In genomic region chr8:78436661-78437060, GRCm38 (mm10) we compare ENCODE assay signal across 11 mouse cellular contexts. TPM values are rescaled to one million over a fixed set of nuclear protein-coding genes. Genes with fewer than 3 reads are reported as not detected.
DNase-seq lines count a peak whose midpoint lies in the region; ATAC-seq and TF ChIP-seq lines count a peak whose summit lies in the region.
"Had no signal": no experiment of that assay in that cellular context is flagged by ENCODE, and none has a peak within 500 bp of the region (broad histone marks: within the 10 kb centered on the region; RNA-seq: fewer than 3 reads in every experiment).

No protein-coding gene starts in this region.

- WGBS in kidney, embryonic 15.5 days, result 2% methylated on average over 18 of the region's 25 CpGs
- WGBS in embryonic facial prominence, embryonic 13.5 days, result 1% methylated on average over 23 of the region's 25 CpGs
- 0% methylated on average over 20 of the region's 25 CpGs for WGBS in intestine, embryonic 15.5 days
- WGBS in neural tube, embryonic 12.5 days, result 1% methylated on average over 20 of the region's 25 CpGs
- 1% methylated on average over 20 of the region's 25 CpGs for WGBS in cerebellum, adult 2 months

- TF ChIP-seq CTCF in cerebellum, adult 2 months (IDR thresholded peaks at IDR 0.05; ENCODE audit: borderline replicate concordance, insufficient read depth, low read depth, low read length), result no peak

- ATAC-seq in kidney, embryonic 15.5 days (replicated peaks; ENCODE audit: low FRiP score), result peak; percentile 30; the same call in 1 of the 2 replicates
- no peak for ATAC-seq in embryonic facial prominence, embryonic 13.5 days (ENCODE audit: insufficient number of reproducible peaks, insufficient read depth, low FRiP score, low TSS enrichment, low read depth)
- ATAC-seq in intestine, embryonic 15.5 days, result 0 out of 2 replicates have a peak, but pooled peaks have one; percentile 36
- ATAC-seq in neural tube, embryonic 12.5 days (ENCODE audit: low FRiP score, low read depth), result peak; percentile 32; the same call in 1 of the 2 replicates

- H3K4me1 ChIP-seq in kidney, embryonic 15.5 days, result peaks cover 31% of the 10 kb centered on the region
- H3K4me1 ChIP-seq in embryonic facial prominence, embryonic 13.5 days, result peaks cover 36% of the 10 kb centered on the region
- H3K4me1 ChIP-seq in intestine, embryonic 15.5 days (replicated peaks), result peaks cover 13% of the 10 kb centered on the region
- peaks cover 38% of the 10 kb centered on the region for H3K4me1 ChIP-seq in neural tube, embryonic 12.5 days
- peaks cover 6% of the 10 kb centered on the region; the same call in 1 of the 2 replicates for H3K4me1 ChIP-seq in cerebellum, adult 2 months (ENCODE audit: control insufficient read depth, insufficient read depth, low read length)

- peak overlapping the region; percentile 77 for H3K4me2 ChIP-seq in kidney, embryonic 15.5 days
- peak overlapping the region; percentile 76 for H3K4me2 ChIP-seq in embryonic facial prominence, embryonic 13.5 days
- H3K4me2 ChIP-seq in intestine, embryonic 15.5 days (replicated peaks), result peak overlapping the region; percentile 77
- H3K4me2 ChIP-seq in neural tube, embryonic 12.5 days (replicated peaks), result peak overlapping the region; percentile 80

- no peak for DNase-seq in kidney, postnatal 4 days
- no peak for DNase-seq in thymus, postnatal 0 days (ENCODE audit: low spot score)
- DNase-seq in cerebellum, adult 2 months, result no peak
- no peak for DNase-seq in adrenal gland, postnatal 14 days
- DNase-seq: thymus, postnatal 14 days had no signal

- H3K27ac ChIP-seq in kidney, embryonic 15.5 days, result no peak overlapping the region
- no peak overlapping the region for H3K27ac ChIP-seq in embryonic facial prominence, embryonic 13.5 days
- H3K27ac ChIP-seq in intestine, embryonic 15.5 days, result no peak overlapping the region
- no peak overlapping the region for H3K27ac ChIP-seq in neural tube, embryonic 12.5 days
- no peak overlapping the region for H3K27ac ChIP-seq in cerebellum, adult 2 months (ENCODE audit: insufficient read depth, low read length)
- H3K27ac ChIP-seq: liver, embryonic 14.5 days had no signal

- H3K27me3 ChIP-seq in kidney, embryonic 15.5 days, result peaks cover 96% of the 10 kb centered on the region
- H3K27me3 ChIP-seq in embryonic facial prominence, embryonic 13.5 days, result peaks cover 94% of the 10 kb centered on the region
- H3K27me3 ChIP-seq in intestine, embryonic 15.5 days (replicated peaks), result peaks cover 73% of the 10 kb centered on the region
- peaks cover 87% of the 10 kb centered on the region for H3K27me3 ChIP-seq in neural tube, embryonic 12.5 days (replicated peaks)
- peaks cover 5% of the 10 kb centered on the region; the same call in 1 of the 2 replicates for H3K27me3 ChIP-seq in cerebellum, adult 2 months (ENCODE audit: control insufficient read depth, insufficient read depth, low read length)

- peak overlapping the region; percentile 43 for H3K4me3 ChIP-seq in kidney, embryonic 15.5 days (replicated peaks)
- H3K4me3 ChIP-seq in embryonic facial prominence, embryonic 13.5 days, result peak overlapping the region; percentile 47
- H3K4me3 ChIP-seq in intestine, embryonic 15.5 days (replicated peaks), result peak overlapping the region; percentile 38
- peak overlapping the region; percentile 46 for H3K4me3 ChIP-seq in neural tube, embryonic 12.5 days
- no peak overlapping the region for H3K4me3 ChIP-seq in cerebellum, adult 2 months (replicated peaks; ENCODE audit: insufficient read depth, low read depth, low read length)

- H3K9ac ChIP-seq in kidney, embryonic 15.5 days, result no peak overlapping the region
- H3K9ac ChIP-seq in embryonic facial prominence, embryonic 13.5 days, result no peak overlapping the region
- H3K9ac ChIP-seq in intestine, embryonic 15.5 days, result no peak overlapping the region
- peak overlapping the region; percentile 55 for H3K9ac ChIP-seq in neural tube, embryonic 12.5 days
- H3K9ac ChIP-seq: liver, embryonic 14.5 days had no signal

- no peaks in the 10 kb centered on the region for H3K9me3 ChIP-seq in kidney, embryonic 15.5 days (replicated peaks)
- no peaks in the 10 kb centered on the region for H3K9me3 ChIP-seq in embryonic facial prominence, embryonic 13.5 days
- no peaks in the 10 kb centered on the region for H3K9me3 ChIP-seq in intestine, embryonic 15.5 days
- no peaks in the 10 kb centered on the region for H3K9me3 ChIP-seq in neural tube, embryonic 12.5 days

- no peak for TF ChIP-seq POLR2A in cerebellum, adult 2 months (IDR thresholded peaks at IDR 0.05; ENCODE audit: borderline replicate concordance, insufficient read depth, low read length)

- no peaks in the 10 kb centered on the region for H3K36me3 ChIP-seq in kidney, embryonic 15.5 days
- H3K36me3 ChIP-seq in embryonic facial prominence, embryonic 13.5 days, result no peaks in the 10 kb centered on the region
- no peaks in the 10 kb centered on the region for H3K36me3 ChIP-seq in intestine, embryonic 15.5 days
- H3K36me3 ChIP-seq in neural tube, embryonic 12.5 days, result no peaks in the 10 kb centered on the region
- H3K36me3 ChIP-seq: G1E had no signal

RNA-seq across cellular contexts. Expression of gene Pou4f2, which starts 0.2 kb away (rescaled TPM):
- not detected in 2 replicates for polyA plus RNA-seq in kidney, embryonic 15.5 days (2015; fragmentation: Nextera tagmentation; extraction: Ambion mirVana)
- 0.08 TPM in 1 of 2 replicates, not detected in the other for polyA plus RNA-seq in embryonic facial prominence, embryonic 13.5 days (2015; fragmentation: Nextera tagmentation; extraction: Ambion mirVana)
- not detected in 2 replicates for polyA plus RNA-seq in intestine, embryonic 15.5 days (2015; fragmentation: Nextera tagmentation; extraction: Ambion mirVana)
- polyA plus RNA-seq in neural tube, embryonic 12.5 days (2016; fragmentation: Nextera tagmentation; extraction: Ambion mirVana), result 4.7 and 5.0 TPM in 2 replicates
- polyA plus RNA-seq in thymus, postnatal 0 days (2015; fragmentation: Nextera tagmentation; extraction: Ambion mirVana), result not detected in 2 replicates
- 0.55 and 0.80 TPM in 2 replicates for polyA plus RNA-seq in cerebellum, adult 2 months (2012; rRNA removed)
- total RNA-seq in adrenal gland, postnatal 14 days (2021), result not detected in 2 replicates
- polyA plus RNA-seq: G1E; liver, embryonic 14.5 days had no signal
